Mouse (Mus musculus) embryo, embryonic 10.5 days (tissue): ENCODE measurements around the gene Aoc2.
A peak's percentile ranks its signal among the peaks of the same experiment; 100 is the strongest.
"Not testable (repeated sequence)": the region's sequence is repeated elsewhere in the genome, so short reads cannot be mapped to it uniquely, and the experiment has no call there.

ENCODE experiments used
- DNase-seq: peaks from one replicate; pipeline ENCODE4 v3.0.0-alpha.2; 2015; ENCODE audit warnings: low spot score

Gene Aoc2

DNA sequence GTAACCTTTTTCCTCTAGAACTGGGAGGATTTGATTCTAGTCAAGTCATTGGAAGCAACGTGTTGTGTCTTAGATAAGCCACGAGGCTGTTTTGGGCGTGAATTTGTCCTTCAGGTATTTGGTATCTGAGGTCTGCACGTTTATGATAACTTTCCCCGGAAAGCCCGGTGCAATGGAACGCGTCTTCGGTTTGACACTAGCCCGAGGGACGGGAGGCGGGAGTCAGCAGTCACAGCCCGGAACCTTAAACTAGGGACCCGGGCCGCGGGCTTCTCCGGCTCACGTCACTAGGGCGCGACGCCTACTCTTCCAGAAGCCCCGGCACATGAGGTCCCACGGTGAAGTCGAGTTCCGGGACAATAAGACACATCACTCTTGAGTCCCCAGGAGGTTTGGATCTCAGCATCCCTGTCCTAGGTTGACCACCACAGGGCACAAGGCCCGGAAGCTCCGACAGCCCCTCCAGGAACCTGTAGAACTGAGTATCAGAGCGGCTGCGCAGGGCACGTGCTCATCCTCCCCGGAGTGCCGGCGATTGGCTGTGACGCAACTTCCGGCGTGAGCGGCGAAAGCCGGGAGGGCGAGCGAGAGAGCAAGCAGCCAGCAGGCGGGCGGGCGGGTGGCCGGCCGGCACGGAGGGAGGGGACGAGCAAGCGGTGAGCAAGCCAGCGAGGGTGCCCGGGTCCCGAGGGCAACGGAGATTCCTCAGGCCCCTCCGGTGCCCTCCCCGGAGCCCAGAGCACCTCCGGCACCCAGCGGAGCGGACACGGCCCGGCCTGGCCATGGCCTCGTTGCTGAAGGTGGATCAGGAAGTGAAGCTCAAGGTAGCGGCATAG lies 9.0 kb upstream of the Aoc2 start, which contains the start of gene Psme3:
Gene Psme3, plus strand, starts transcription at position 549 of the 836 bp plus-strand sequence.
- DNase-seq = peak; percentile 95

- peak; percentile 46 for DNase-seq
Observed at GRCm38 (mm10) chr11:101316501-101316917, 8.4 kb upstream of the Aoc2 start.

GRCm38 (mm10) chr11:101323609-101324008 lies 1.3 kb upstream of the Aoc2 start:
- DNase-seq = peak; percentile 80

DNA sequence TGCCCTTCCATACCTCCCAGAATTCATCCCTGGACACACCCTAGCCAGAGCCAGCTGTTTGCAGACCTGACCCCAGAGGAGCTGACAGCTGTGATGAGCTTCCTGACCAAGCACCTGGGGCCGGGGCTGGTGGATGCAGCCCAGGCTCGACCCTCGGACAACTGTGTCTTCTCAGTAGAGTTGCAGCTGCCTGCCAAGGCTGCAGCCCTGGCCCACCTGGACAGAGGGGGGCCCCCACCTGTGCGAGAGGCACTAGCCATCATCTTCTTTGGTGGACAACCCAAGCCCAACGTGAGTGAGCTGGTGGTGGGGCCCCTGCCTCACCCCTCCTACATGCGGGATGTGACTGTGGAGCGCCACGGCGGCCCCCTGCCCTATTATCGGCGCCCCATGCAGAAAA lies 338 bp downstream of the Aoc2 start:
- DNase-seq = not testable (repeated sequence)

DNA sequence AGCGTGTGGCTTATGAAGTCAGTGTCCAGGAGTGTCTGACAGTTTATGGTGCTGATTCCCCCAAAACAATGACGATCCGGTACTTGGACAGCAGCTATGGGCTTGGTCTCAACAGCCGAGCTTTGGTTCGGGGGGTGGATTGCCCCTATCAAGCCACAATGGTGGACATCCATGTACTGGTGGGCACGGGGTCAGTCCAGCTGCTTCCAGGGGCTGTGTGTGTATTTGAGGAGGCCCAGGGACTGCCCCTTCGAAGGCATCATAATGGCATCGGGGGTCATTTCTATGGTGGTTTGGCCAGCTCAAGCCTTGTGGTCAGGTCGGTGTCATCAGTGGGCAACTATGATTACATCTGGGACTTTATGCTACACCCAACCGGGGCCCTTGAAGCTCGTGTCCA lies 1.3 kb downstream of the Aoc2 start:
- no peak for DNase-seq

DNA sequence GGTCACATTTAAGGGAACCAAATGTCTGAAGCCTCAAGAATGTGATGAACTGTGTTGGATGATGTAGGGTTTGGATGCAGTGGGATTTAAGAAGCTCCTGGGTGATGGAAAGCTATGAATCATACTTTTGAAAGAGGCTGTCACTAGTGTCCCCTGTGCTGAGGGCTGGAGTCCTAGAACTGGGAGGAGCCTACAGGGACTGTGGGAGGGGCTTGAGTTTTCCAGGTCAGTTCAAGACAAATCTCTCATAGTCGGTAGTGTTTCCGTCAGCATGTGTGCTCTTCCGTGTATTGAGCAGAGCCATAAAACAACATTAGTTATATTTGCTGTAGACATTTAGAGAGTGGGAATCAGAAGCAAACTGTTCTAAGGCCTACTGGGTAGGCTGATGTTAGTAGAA lies 2.4 kb downstream of the Aoc2 start:
- no peak for DNase-seq

DNA sequence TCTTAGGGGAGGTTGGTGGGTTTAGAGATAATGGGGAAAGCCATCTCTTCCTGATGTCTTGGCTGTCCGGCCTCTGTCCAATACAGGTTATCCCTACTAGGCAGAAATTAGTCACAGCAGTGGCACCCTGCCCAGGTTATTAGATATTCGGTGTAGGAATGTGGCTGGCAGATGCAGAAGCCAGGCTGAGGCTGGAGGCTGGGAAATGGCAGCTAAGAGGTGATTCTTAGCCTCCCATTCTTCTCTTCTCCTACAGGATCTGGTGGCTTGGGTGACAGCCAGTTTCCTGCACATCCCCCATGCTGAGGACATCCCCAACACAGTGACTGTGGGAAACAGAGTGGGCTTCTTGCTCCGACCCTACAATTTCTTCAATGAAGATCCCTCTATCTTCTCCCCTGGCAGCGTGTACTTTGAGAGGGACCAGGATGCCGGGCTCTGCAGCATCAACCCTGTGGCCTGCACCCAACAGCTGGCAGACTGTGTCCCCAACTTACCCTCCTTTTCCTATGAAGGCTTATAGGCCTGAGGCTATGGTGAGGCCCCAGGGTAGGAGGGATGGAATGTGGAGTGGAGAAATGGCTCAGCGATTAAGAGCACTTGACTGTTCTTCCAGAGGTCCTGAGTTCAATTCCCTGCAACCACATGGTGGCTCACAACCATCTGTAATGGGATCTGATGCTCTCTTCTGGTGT lies 4.2 kb downstream of the Aoc2 start:
- DNase-seq = no peak

DNA sequence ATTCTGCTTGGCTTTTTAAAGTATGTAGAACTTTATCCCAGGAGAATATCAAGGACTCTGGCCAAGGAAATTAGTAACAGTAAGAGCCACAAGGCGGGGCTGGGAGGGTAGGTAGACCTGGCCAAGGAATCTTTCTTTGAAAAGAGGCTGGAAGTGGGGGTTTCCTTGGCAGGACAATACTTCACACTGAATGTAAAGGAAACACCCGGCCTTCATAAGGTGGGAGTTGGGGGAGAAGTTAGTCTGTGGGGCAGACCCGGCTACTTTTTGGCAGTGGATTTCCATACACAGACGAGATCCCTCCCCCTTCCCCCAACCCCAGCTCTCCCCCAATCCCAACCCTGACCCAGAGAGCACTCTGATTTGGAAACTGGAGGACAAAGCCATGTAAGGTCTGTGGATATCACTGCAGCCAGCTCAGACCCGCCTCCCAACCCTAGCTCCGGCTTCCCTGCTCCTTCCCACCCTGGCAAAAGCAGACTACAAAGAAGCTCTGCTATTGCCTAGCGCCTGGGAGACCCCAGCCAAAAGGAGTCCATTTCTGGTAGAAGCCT lies 5.6 kb downstream of the Aoc2 start, which contains the start of gene Aoc3:
Gene Aoc3, plus strand, starts transcription at position 235 of the 554 bp plus-strand sequence.
- no peak for DNase-seq

GRCm38 (mm10) chr11:101330961-101331360 lies 6.1 kb downstream of the Aoc2 start:
- not testable (repeated sequence) for DNase-seq

DNA sequence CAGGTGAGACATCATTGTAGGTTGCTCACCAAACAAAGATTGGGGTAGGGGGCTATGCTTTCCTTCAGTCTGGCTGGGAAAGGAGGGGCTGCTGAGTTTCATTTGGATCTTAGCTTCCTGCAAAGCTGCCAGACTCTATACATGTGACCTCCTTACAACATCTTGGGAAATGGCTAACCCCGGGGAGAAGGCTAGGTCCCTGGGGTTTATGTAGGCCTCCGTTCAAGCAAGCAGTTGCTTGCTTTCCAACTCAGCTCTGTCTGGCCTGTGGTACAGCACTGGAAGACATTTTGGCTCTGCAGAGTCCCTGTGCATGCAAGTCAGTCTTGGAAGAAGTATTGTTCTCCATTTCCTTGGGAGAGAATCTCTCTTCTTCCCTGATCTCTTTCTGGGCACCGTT lies 7.7 kb downstream of the Aoc2 start:
- no peak for DNase-seq

DNA sequence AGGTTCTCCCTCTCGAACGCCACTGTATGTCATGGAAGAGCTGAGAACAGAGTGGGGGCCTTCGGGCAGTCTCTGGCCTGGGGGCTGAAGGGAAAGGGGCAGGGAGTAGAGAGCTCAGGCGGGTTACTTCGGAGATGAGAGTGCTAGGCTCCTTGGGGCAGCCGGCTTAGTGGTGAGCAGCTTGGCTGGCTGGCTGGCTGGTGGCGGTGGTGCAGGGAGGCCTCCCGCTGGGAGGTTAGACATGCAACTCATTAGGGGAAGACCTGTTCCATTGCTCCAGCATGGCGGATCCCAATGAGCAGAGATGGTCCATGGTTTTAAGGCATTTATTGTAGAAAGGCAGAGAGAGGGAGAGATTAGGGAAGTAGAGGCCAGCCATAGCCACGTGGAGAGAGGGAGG lies 9.2 kb downstream of the Aoc2 start:
- peak; percentile 45 for DNase-seq

GRCm38 (mm10) chr11:101334516-101334915 lies 9.7 kb downstream of the Aoc2 start:
- DNase-seq = peak; percentile 84

DNA sequence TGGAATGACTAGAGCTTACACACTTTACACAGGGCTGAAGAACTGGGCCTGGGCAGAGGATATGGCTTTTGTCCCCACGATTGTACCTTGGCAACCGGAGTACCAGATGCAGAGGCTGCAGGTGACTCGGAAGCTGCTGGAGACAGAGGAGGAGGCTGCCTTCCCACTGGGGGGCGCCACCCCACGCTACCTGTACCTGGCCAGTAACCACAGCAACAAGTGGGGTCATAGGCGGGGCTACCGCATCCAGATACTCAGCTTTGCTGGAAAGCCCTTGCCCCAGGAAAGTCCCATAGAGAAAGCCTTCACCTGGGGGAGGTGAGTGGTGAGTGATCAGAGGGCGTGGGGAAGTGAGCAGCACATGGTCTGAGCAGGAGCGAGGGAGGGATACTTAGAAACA lies 10.8 kb downstream of the Aoc2 start:
- DNase-seq = no peak

DNA sequence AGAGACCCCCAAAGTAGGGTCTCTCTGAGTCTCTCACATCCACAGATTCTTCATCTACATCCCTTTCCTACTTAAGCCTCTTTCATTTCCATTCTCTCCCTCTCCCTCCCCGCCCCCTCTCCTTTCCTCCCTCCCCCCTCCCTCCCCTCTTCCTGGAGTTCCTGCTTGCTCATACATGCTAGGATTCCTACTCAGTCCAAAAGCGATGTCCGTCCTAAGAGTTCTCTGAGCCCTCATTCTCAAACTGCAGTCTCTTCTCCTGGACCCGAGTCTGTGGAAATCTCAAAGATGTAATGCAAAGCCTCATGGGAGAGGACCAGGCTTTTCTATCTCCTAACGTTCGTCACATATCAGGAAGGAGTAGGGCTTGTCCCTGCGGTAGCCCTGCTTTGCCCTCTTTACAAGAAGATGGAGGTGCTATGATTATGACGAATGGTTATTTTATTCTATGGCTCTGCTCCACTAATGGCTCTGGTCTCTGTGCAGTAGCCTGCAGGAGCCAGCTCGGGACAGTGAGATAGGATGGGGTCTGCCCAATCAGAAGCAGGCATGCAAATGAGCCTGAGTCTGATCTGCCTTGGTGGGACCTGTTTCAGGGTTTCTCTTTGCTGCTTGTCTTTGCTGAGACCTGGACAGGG lies 13.4 kb downstream of the Aoc2 start:
- peak; percentile 87 for DNase-seq

GRCm38 (mm10) chr11:101347083-101347775 lies 22.4 kb downstream of the Aoc2 start:
- no peak for DNase-seq

GRCm38 (mm10) chr11:101348774-101349173 lies 23.9 kb downstream of the Aoc2 start:
- DNase-seq = no peak

GRCm38 (mm10) chr11:101349216-101349615 lies 24.4 kb downstream of the Aoc2 start:
- no peak for DNase-seq

DNA sequence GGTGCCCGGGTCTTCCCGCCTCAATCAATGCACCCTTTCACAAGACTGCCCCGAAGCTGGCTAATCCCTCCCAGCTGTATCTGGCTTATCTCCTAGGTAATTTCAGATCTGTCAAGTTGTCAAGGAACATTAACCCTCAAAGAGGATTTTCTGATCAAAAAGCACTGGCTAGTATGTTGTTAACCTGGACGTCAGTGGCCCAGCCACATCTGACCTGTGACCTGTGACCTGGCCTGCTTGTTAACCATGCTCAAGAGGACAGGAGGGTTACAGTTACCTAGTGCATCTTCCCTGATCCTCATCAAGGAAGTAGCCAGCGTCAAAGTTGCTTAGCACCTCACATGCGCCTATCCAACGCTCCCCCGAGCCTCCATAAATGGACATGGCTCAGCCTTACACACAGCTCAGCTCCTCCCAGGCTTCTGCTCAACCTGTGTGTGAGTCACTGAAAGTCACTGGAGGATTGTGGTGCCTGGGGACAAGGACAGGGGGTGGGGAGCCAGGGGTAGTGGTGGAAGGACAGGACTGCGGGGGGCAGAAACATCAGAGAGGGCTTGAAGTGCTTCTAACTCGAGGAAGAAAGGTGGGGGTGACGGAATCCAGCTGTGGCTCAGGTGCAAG lies 26.3 kb downstream of the Aoc2 start:
- DNase-seq = no peak

DNA sequence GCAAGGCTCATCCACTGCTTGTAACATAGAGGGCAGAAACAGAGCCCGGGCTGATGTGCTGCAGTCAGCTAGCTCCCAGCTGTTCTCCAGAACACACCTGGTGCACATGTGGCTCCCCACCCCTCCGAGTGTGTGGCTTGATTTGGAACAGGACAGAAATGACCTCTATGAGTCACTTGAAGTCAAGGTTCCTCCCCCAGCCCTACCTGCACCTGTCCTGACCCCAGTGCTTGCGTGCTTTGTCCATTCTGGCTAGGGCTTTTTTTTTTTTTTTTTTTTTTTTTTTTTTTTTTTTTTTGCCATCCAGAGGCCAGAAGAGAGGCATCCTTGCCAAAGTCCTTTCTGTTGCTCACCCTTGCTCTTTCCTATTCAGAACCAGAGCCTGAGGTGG lies 26.9 kb downstream of the Aoc2 start:
- DNase-seq = no peak

GRCm38 (mm10) chr11:101353436-101353835 lies 28.6 kb downstream of the Aoc2 start:
- DNase-seq = no peak

- no peak for DNase-seq
Observed at GRCm38 (mm10) chr11:101354438-101355010, 29.7 kb downstream of the Aoc2 start.
